Mouse (Mus musculus) mouse embryonic stem cell (cell line): ENCODE data around the gene Cep83.
"Not testable (repeated sequence)": the region's sequence is repeated elsewhere in the genome, so short reads cannot be mapped to it uniquely, and the experiment has no call there.

Experiments used
- in situ Hi-C, 2 experiments: fragments of 300-500 bp; cut with MboI; formaldehyde crosslinking; loops; 1 replicate in 1 of 2; 3 replicates in 1 of 2; pipeline ENCODE4 v1.14.3; 2019 to 2020; ENCODE audit warnings: low sequenced_read_pairs in 2 of 2, low pct_unique_long_range_greater_than_20kb in 1 of 2, mixed read lengths in 1 of 2; ENCODE audit not compliant: unreplicated experiment in 1 of 2

The Cep83 gene

GRCm38 (mm10) chr10:94688420-94689175, at the start of gene Cep83:
Gene Cep83 (plus strand): TSS chr10:94688654.
- in situ Hi-C loops = loop anchor here (10.0 to 25.0 kb wide), 2 partner anchors 266 to 274 kb away; no protein-coding TSS in a partner anchor

DNA sequence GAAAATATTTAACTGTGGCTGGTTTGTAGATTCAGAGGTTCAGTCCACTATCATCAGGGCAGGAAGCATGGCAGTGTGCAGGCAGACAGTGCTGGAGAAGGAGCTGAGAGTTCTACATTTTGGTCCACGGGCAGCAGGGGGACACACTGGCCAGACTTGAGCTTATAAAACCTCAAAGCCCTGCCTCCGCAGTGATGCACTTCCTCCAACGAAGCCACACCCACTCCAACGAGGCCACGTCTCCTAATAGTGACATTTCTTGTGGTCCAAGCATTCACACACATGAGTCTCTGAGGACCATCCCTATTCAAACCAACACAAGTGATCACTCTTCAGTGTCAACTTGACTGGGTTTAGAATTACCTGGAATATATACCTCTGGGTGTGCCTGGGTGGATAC, 49.2 kb upstream of the Cep83 start:
- in situ Hi-C loops = no loop called here

DNA sequence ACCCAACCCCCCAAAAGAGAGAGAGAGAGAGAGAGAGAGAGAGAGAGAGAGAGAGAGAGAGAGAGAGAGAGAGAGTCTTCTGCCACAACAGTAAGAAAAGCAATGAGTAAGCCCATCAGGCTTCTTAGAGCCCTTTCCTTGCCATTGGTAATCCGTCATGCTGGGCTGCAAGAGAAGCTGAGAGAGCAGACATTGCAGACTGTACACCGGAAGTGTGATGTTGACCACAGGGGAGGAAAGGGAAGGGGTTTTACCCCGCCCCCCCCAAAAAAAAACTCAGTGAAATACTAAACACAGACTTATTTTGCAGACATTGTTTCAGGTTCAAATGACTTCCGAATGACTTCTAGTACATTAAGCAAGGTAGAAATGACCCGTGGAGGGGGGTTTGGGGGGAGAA, 48.4 kb upstream of the Cep83 start:
- in situ Hi-C loops = no loop called here

GRCm38 (mm10) chr10:94664036-94664435, 24.4 kb upstream of the Cep83 start:
- in situ Hi-C loops = no loop called here

GRCm38 (mm10) chr10:94664455-94664854, 24.0 kb upstream of the Cep83 start:
- in situ Hi-C loops = no loop called here

DNA sequence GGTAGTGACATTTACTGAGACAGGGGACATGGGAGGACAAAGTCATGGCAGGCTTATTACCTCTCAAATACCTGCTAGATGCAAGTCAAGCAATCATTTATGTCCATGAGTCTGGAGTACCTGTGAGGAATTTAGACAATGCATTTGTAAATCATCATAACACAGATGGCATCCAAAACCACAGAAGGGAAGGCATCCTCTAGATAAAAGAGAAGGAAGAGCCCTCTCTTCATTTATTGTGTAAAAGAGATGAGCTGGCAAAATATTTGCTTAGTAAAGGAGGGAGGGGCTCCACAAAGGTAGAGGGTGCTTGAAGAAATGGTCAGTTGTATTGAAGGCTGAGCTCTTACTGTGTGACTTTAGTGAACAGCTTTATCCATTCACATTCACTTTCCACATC, 20.3 kb upstream of the Cep83 start:
- in situ Hi-C loops = no loop called here

DNA sequence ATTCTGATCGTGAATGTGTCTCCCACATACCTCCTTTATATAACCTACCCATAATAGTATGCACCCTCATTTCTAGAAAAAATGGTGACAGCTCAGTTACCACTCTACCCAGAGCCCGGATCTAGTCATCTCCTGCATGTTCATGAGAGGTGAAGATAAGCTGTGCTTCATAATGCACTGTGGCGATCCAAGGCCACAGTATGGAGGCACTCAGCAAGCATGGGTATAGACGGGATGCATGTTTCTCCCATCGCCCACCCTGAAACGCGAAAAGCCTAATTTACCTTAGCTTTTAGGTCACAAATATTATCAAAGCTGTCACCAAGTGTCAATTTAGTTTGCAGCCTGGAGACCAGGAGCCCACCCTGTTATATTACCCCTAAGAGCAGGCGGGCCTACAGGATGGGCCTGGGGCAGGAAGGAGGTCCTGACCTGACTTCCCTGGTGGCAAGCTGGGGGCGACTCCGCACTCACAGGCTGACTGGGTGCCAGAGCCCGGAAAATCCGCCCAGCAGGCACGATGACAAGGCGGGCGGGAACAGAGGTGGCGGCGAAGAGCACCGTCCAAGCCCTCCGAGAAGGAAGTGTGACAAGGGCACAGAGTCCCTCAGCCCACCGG, 544 bp upstream of the Cep83 start:
- in situ Hi-C loops = loop anchor here (10.0 to 25.0 kb wide), 2 partner anchors 267 to 274 kb away; no protein-coding TSS in a partner anchor

DNA sequence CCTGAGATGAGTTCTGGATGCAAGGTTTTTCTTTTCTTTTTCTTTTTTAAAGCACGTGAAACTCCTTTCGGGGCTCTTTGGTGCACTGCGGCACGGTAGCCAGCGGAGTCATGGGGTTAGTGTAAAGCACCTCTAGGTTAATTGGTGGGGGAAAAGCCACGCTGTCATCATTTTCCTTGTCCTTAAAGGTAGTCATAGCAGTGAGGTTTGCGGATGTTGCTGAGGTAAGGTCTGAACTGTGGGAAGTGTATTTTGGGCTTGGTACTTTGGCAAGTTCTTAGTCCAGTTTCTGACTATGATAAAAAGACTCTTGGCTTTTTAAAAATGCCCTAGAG, 689 bp downstream of the Cep83 start:
- in situ Hi-C loops = loop anchor here (10.0 to 25.0 kb wide), 2 partner anchors 266 to 273 kb away; no protein-coding TSS in a partner anchor

GRCm38 (mm10) chr10:94690376-94690775, 1.9 kb downstream of the Cep83 start:
- in situ Hi-C loops = loop anchor here in 1 of 2 experiments (25.0 kb wide), 1 partner anchor 272 kb away; no protein-coding TSS in a partner anchor

DNA sequence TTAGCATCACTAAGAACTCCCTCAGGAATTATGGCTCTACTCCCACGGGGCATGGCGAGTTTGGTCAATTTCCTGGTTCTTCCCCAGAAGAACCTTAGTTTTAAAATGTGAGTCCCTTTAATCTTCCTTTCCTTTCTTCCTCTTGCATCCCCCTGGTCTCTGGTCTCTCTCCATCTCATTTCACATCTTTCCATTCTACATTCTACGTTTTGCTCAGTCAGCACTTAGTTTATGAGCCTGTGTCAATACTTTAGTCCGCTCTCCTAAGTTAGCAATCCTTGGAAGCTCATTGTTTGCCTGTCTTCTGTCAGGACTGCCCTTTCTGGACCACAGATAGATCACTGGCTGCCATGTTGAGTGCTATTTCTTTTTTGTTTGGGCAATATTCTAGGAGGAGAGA, 3.7 kb downstream of the Cep83 start:
- in situ Hi-C loops = loop anchor here in 1 of 2 experiments (25.0 kb wide), 1 partner anchor 270 kb away; no protein-coding TSS in a partner anchor

DNA sequence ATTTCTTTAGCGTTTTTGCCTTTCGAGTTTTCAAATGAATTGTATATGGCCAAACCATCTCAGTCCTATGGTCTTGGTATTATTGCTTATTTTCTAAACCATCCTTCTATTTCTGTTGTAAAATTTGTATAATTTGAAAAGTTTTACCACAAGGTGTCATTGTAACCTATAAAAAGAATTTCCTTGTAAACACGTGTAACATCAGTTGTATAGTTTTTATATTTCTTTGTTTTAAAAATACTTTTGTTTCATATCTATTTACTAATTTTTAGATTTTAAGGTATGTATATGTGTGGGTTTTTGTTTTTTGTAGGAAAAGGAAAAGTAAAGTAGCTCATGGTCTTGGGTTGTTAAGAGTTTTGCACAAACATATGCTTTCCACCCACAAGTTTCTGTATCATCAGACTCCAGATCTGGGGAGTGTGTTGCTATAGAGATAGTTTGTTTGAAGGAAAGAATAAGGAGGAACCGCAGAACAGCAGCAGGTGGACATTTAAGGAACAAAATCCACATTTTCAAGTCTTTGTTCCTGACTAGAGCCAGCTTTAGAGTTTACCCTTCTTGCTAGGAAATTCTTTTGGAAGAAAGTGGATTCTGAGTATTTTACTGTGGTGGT, 17.3 kb downstream of the Cep83 start:
- in situ Hi-C loops = no loop called here

DNA sequence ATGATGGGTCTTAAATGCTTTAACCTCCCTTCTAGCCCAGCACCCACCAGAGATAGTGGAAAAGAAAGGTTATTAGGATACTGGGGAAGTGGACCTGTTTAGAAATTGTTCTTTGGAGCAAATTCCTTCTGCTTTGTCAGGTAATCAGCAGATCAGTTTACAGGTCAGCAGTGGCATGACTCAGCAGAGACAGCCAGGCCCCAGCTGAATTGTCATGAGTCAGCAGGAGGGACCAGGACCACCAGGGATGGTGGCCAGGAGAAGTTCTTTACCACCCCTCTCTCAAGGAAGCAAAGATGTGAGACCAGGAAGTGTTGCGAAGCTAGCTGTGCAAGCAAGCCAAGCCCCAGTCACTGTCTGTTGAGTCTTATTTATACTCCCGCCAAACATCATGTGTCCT, 18.2 kb downstream of the Cep83 start:
- in situ Hi-C loops = no loop called here

GRCm38 (mm10) chr10:94709622-94710319, 21.3 kb downstream of the Cep83 start:
- in situ Hi-C loops = no loop called here

GRCm38 (mm10) chr10:94710320-94710695, 21.9 kb downstream of the Cep83 start:
- in situ Hi-C loops = no loop called here

GRCm38 (mm10) chr10:94720300-94720699, 31.8 kb downstream of the Cep83 start:
- in situ Hi-C loops = no loop called here

- in situ Hi-C loops = not testable (repeated sequence)
Measured at GRCm38 (mm10) chr10:94728053-94728452, 39.6 kb downstream of the Cep83 start.

- in situ Hi-C loops = no loop called here
Measured at GRCm38 (mm10) chr10:94730445-94730844, 42.0 kb downstream of the Cep83 start.

DNA sequence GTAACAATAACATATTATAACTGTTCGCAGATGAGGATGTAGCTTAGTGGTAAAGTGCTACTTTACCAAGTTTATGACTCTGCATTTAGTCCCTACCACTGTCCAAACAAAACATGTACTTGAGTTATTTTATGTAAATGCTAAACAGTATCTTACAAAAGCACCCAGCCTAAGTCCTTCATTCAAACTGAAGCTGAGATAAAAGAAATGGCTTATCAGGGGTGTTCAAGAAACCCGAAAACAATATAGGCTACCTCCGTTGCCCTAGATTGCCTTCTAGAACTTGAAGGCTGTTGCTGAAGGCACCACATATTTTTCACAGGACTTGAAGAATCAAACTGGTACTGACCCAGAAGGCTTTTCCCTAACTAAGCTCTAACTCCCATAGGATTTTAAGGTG, 46.4 kb downstream of the Cep83 start:
- in situ Hi-C loops = no loop called here

- in situ Hi-C loops = no loop called here
Measured at GRCm38 (mm10) chr10:94740221-94740620, 51.8 kb downstream of the Cep83 start.
